ENCODE assay signal across 9 mouse cellular contexts in the genomic region with DNA sequence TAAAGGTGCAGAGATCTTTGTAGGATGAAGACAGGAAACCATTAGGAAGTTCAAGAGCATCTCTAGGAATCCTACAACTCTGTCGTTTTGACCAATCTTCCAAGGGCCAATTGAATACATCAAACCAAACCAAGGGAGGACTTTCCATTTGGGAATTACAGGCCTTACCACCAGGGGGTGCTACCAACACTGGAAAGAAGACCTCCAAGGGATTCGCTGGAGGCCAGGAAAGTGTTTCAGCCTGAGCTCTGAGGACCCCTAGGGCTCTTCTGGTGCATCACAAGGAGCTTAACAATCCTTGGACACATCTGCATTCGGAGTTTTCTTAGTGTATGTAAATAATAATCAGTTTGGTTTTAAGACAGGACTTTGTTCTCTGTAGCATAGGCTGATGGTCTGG. TPM values are rescaled to one million over a fixed set of nuclear protein-coding genes. Genes with fewer than 3 reads are reported as not detected.
DNase-seq lines count a peak whose midpoint lies in the region; ATAC-seq lines count a peak whose summit lies in the region.
"Had no signal": no experiment of that assay in that cellular context is flagged by ENCODE, and none has a peak within 500 bp of the region (broad histone marks: within the 10 kb centered on the region; RNA-seq: fewer than 3 reads in every experiment).

No protein-coding gene starts in this region.

- H3K4me1 ChIP-seq in forebrain, embryonic 10.5 days = peaks cover 15% of the 10 kb centered on the region
- H3K4me1 ChIP-seq in forebrain, embryonic 12.5 days = peaks cover 7% of the 10 kb centered on the region

- peak; percentile 70 for DNase-seq in forebrain, embryonic 10.5 days (ENCODE audit: extremely low spot score, low spot score)
- peak; percentile 94 for DNase-seq in NIH3T3 (ENCODE audit: low read depth)
- peak; percentile 88 to 90 for DNase-seq in cerebellum, postnatal 10 days
- peak; percentile 76 for DNase-seq in gastrocnemius, postnatal 25 days
- peak; percentile 90 for DNase-seq in layer of hippocampus, adult 9-11 months
- peak; percentile 73 to 90 for DNase-seq in lung, postnatal 4 days
- peak; percentile 46 to 69 for DNase-seq in spleen, postnatal 14 days (ENCODE audit: low spot score in 2 of 2)

- H3K27me3 ChIP-seq in forebrain, embryonic 10.5 days (ENCODE audit: poor library complexity, severe bottlenecking) = no peaks in the 10 kb centered on the region
- no peaks in the 10 kb centered on the region for H3K27me3 ChIP-seq in forebrain, embryonic 12.5 days
- H3K27me3 ChIP-seq: neural tube, embryonic 12.5 days had no signal

- H3K9me3 ChIP-seq in forebrain, embryonic 10.5 days = no peaks in the 10 kb centered on the region
- H3K9me3 ChIP-seq in forebrain, embryonic 12.5 days = no peaks in the 10 kb centered on the region
- H3K9me3 ChIP-seq: neural tube, embryonic 12.5 days had no signal

- no peak for ATAC-seq in forebrain, embryonic 12.5 days (ENCODE audit: low FRiP score)

- no peak overlapping the region for H3K9ac ChIP-seq in forebrain, embryonic 12.5 days
- H3K9ac ChIP-seq: neural tube, embryonic 12.5 days had no signal

- H3K36me3 ChIP-seq in forebrain, embryonic 10.5 days (replicated peaks) = no peaks in the 10 kb centered on the region
- H3K36me3 ChIP-seq in forebrain, embryonic 12.5 days (replicated peaks) = no peaks in the 10 kb centered on the region
- H3K36me3 ChIP-seq: neural tube, embryonic 12.5 days had no signal

- no peak overlapping the region for H3K27ac ChIP-seq in forebrain, embryonic 10.5 days
- H3K27ac ChIP-seq in forebrain, embryonic 12.5 days = no peak overlapping the region
- H3K27ac ChIP-seq: neural tube, embryonic 12.5 days had no signal

- H3K4me2 ChIP-seq in forebrain, embryonic 12.5 days = no peak overlapping the region
- H3K4me2 ChIP-seq: neural tube, embryonic 12.5 days had no signal

- no peak overlapping the region for H3K4me3 ChIP-seq in forebrain, embryonic 10.5 days
- no peak overlapping the region for H3K4me3 ChIP-seq in forebrain, embryonic 12.5 days (replicated peaks)
- H3K4me3 ChIP-seq: neural tube, embryonic 12.5 days had no signal

- 33% methylated on average over 3 of the region's 3 CpGs for WGBS in forebrain, embryonic 10.5 days
- whole genome bisulfite sequencing in forebrain, embryonic 12.5 days = 27% methylated on average over 3 of the region's 3 CpGs

RNA-seq across cellular contexts. Expression of a gene that starts 3.4 kb away (rescaled TPM):
- 48.0 and 50.7 TPM in 2 replicates for polyA plus RNA-seq in forebrain, embryonic 10.5 days (2016; fragmentation: Nextera tagmentation; extraction: Ambion mirVana)
- 69.6 and 71.6 TPM in 2 replicates for polyA plus RNA-seq in forebrain, embryonic 12.5 days (2016; fragmentation: Nextera tagmentation; extraction: Ambion mirVana)
- total RNA-seq in gastrocnemius, postnatal 25 days (2021) = 10 to 100 TPM; 92.9 to 99.0 TPM

RNA-seq across cellular contexts. Expression of a gene that starts 23.4 kb away (rescaled TPM):
- polyA plus RNA-seq in forebrain, embryonic 10.5 days (2016; fragmentation: Nextera tagmentation; extraction: Ambion mirVana) = 31.7 and 32.8 TPM in 2 replicates
- 32.2 and 35.9 TPM in 2 replicates for polyA plus RNA-seq in forebrain, embryonic 12.5 days (2016; fragmentation: Nextera tagmentation; extraction: Ambion mirVana)
- 10 to 100 TPM; 10.1 TPM for total RNA-seq in gastrocnemius, postnatal 25 days (2021)
